Mouse (Mus musculus) gastrocnemius, postnatal 4 days (tissue): ENCODE results near the gene Kat5. TPM values are rescaled to one million over a fixed set of nuclear protein-coding genes. Genes with fewer than 3 reads are reported as not detected.

Experiments used
- DNase-seq, 2 experiments: peaks; one replicate each; pipeline ENCODE4 v3.0.0; 2021 to 2022; ENCODE audit warnings: low spot score in 2 of 2, mixed read lengths in 2 of 2
- total RNA-seq, 2 experiments: library from RNA; stranded (reverse); gene quantifications; 2 replicates each; pipeline ENCODE4 v1.2.3; 2021

The Kat5 gene
- total RNA-seq, 2 experiments from 2014 or later: 50.1 to 54.4 TPM

DNA sequence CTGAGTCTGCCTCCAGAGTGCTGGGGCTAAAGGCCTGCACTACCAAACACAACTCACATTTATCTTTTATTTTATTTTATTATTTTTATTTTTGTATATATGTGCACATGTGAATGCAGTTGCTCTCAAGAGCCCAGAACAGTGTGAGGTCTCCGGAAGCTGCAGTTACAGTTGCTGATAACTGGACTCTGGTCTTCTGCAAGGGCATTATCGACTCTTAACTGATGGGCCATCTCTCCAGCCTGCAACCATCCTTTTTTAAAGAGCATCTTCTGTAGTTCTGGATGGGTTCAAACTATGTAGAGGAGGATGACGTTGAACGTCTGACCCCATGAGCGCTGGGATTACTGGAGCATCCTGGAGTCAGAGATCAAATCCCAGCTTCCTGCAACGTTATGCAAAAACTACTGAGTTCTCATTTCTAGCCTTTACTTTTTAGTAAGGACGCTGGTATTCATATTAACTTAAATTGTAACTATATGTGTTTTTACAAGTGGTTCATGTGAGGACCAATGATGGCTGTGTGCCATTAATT, 26.1 kb upstream of the Kat5 start:
- DNase-seq: no peak

DNA sequence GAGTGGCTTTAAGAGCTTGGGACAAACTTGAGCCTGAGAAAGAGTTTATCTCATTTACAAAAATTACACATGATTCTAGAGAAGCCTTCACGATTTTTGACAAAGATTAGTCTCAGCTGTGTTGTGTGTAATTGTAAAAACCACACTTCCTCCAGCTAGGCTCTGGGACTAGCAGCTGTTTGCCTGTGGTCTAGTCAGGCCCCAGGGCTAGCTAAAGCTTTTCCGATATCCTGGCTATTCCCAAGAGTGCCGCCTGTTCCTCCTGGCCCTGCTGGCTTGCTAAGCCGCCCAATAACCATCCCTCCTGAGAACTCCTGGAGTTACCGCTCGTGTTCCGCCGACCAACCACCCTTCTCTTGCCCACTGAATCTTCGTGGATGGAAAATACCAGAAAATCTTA, 22.1 kb upstream of the Kat5 start:
- no peak for DNase-seq

DNA sequence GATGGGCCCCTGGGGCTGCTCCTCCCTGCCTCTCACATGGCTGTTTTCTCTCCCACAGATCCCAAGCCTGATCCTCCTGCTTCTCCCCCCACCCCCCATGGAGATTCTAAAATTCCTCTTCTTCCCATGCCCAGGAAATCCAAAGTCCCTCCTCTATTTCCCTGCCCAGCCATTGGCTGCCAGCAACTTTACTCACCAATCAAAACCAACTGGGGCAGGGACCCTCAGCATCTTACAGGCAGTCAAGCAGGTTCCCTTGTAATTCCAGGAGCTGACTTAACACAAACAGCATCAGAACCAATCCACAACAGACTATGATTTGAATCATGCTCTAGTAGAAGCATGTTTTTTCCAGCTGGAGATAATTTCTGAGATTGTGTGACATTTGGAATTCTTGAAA, 19.9 kb upstream of the Kat5 start:
- DNase-seq: no peak

DNA sequence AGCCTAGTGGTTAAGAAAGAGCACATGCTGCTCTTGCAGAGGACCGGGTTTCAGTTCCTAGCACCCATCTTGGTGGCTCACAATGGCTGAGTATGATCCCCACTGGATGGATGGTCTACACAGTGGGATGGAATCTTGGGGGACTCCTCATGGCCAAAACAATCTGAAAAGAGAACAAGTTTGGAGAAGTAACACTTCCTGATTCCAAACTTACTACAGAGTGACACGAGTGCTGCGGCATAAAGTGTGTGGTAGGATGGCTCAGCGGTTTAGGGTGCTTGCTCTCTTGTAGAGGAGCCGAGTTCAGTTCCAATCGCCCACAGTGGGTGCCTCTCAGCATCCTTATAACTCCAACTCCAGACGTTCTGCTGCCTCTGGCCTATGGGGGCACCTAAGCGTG, 15.3 kb upstream of the Kat5 start:
- no peak for DNase-seq

DNA sequence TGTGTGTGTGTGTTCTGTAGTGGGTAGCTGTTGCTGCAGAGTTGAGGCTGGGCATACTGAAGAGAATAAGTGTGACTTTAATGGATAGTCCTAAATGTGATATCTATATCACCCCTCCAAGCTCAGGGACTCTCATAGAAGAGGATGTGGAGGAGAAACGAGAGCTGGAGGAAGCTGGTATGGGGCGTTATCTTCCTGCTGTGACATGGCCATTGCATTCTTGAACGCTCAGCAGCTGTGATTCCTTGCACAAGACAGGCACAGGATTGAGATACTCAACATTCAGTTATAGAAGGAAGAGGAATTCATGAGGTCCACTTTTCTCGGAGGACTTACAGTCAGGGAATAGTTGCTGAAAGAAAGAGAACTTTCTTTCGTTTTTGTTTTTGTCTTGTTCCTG, 11.8 kb upstream of the Kat5 start:
- DNase-seq: no peak

DNA sequence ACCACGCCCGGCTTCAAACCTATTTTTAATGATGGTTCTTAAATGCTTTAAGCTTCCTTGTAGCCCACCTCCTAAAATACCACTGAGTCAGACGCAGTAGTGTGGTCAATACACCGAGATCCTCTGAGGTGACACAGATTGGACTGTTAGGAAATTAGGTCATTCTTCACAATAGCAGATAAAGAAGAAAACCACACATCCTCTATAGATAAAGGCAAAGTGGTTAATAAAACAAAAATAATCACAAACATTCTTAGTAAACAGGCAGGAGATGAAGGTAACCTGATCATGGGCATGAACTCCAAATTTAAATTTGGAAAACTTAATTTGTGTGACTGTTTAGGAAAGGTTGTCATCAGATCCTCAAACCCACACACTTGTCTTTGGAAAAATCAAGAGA, 10.0 kb upstream of the Kat5 start:
- no peak for DNase-seq

DNA sequence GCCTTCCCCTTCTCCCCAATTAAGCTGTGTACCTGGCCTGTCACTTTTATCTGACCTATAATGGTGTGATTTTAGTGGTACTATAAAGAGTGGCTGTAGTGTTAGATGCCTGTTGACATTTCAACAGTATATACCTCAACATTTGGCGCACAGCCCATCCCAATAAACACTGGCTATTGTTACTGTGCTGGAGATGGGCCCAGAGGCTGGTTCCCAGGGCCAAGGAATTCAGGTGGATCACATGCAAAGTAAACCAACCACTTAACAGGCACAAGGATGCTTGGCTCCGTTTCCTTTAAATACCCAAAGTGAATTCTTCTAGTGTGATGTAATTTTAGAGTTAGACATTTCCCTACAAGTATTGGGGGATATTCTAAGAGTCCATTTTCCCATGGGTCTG, 4.9 kb upstream of the Kat5 start:
- DNase-seq: no peak

DNA sequence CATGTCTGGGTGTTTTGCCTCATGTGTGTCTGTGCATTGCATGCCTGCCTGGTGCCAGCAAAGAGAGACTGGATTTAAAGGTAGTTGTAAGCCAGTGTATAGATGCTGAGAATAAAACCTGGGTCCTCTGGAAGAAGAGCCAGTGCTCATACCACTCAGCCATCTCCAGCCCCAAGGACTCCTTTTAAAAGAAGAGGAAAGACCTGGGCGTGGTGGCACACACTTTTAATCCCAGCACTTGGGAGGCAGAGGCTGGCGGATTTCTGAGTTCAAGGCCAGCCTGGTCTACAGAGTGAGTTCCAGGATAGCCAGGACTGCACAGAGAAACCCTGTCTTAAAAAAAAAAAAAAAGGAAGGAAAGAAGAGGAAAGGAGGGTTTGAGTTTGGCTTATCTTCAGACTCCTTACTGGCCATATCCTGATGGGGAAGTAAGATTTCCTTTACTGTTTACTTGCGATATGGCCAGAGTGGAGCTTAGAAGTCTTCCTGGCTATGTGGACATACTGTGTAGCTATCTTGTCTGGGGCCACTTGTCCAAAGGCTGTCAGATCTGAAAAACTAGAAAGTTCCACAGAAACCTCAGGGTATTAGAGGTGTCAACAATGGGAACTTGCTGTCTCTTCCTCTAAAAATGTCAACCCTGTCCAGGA, 2.9 kb upstream of the Kat5 start:
- DNase-seq: no peak

DNA sequence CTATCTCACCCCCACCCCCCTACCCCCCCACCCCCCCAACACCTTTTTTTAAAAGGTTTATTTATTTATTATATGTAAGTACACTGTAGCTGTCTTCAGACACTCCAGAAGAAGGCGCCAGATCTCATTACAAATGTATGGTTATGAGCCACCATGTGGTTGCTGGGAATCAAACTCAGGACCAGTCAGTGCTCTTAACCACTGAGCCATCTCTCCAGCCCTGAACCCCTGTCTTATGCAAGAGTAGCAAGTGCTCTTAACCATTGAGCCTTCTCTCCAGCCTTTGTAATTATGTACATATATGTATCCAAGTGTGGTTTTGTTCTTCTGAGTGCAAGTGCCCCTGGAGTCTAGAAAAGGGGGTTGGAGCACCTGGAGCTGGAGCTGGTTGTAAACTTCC, 1.9 kb upstream of the Kat5 start:
- DNase-seq: no peak

DNA sequence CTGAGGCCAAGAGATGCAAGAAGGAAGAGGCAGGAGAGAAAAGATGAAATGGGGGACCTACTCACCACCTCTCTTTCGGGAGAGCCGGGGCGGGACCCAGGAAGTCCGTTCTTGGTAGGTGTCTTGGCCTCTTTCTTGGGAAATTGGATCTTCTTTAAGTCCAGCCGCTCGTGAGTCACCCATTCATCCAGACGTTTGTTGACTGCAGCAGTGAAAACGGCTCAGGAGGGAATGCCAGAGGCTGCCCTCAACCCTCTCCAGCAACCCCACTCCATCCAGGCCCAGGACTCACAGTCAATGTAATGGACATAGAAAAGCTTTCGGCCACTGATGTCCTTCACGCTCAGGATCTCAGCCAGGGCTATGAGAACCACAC, 878 bp downstream of the Kat5 start:
- DNase-seq: no peak

DNA sequence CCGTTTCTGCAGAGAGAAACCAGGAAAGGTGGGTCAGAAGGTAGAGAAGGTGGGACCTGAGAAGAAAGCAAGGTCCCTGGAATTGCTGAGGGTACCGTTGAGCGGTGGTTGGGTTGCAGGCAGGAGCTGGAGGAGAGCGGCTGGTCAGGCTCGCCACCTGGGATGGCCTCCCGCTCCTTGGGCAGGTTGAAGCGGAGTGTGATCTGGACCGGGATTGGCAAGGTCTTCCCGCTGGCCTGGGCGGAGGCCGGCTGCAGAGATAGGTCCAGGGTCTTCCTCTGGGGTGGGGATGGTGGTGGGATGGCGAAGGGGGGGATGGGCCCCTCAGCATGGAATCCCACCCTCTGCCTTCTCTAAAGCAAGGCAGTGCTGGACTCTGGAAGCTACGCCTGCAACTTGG, 1.3 kb downstream of the Kat5 start:
- DNase-seq: peak in 1 of 2 experiments; percentile 14

DNA sequence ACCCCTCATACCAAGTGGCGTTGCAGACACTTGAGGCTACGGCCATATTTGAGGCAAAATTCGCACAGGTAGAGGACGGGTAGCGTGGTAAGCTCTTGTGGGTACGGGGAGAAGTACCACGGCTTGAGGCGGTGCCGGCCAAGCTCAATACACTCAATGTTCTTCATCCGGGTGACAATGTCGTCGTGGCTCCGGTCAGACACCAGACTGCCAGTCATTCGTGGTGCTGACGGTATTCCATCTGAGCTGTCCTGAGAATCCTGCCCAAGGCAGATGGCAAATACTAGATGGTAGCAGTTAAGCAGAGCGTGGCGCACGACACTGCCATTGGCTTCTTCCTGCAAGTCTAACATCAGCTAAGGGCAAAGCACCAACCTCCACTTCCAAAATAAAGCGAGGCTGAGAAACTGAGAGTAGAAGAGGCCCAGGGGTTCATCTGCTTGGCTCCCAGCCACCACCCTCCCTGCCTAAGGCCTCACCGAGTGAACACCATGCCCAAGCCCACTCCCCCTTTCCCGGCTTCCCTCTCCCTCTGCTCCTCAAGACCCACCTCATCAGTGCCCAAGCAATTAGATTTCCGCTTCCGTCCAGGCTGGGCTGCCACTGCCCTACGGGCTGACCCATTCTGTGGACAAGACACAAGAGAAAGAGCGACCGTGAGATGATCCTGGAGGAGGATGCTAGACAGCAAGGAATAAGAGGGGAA, 2.2 kb downstream of the Kat5 start:
- DNase-seq: no peak

DNA sequence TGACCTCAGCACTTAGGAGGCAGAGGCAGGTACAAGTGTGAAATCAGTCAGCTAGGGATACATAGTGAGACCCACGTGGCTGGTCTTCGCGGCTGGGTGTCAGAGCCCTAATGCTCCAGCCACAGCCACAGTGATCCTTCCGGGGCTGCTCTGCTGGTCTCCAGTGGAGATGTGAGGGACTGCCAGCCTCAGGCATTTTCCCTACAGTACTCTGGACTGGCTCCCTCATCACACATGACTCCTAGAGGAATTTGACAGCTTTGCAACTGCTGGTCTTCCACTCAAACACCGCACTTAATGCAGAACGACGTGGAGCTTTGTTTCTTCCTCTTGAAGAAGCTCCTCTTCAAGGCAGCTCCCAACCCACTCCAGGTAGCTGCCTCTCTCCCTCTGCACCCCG, 3.8 kb downstream of the Kat5 start:
- no peak for DNase-seq

DNA sequence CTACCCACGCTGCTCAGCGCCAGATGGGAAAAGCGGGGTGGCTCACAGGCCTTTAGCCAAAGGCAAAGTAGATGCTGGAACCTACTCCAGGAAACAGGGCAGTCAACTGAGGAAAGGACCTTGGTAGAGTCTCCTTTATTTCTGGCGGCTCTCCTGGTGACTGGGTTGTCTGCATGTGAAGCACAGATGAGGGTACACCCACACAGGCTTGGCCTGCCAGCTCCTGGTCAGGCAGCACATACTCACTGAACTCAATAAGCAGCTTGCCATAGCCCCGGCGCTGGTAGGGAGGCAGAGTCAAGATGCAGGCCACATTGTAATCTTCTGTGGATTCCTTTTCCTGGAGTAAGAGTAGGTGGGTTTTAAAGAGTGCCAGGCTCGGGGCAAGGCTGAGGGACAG, 4.9 kb downstream of the Kat5 start:
- no peak for DNase-seq

DNA sequence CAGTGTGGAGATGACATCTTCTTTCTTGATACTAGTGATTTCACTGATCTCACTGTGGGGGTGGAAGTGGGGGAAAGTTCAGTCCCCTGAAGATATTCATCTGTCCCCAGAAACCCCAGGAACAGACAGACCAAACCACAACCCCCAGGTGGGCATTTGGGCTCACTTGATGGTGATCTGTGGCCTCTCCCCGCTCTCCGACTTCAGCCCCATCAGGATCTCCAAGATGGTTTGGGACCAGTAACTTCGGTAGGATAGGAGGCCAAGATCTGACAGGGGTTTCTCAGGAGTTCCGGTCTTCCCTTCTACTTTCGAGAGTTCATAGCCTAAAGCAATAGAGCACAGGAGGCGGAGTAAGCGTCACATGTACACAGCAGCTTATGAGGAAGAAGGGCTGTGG, 6.4 kb downstream of the Kat5 start:
- DNase-seq: no peak

DNA sequence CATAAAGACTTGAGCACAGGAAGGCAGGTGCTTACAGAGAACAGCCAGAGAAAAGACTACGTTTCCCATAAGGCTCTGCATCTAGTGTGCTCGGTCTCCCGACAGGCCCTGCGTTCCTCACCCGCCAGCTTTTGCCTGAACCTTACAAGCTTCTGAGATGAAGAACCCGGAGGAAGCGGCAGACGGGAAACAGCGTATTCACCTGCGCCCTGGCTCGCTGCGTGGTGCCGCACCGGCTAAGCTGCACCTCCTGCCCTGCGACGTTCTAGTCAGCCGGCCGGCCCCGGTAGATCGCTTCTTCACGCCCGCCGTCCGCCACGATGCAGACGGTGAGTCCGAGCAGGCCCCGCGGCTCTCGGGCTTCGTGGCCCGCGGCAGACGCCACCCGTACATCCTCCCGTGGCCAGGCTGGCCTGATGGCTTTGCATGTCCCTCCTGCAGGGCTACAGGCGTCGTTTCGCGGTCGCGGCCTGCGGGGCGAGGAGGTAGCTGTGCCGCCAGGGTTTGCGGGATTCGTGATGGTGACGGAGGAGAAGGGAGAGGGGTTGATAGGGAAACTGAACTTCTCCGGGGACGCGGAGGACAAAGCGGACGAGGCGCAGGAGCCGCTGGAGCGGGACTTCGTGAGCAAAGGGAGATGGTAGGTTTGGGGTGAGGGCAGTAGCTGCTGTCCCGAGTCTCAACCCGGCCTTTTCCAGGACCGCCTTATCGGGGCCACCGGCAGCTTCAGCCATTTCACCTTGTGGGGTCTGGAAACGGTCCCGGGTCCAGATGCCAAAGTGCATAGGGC, 8.1 kb downstream of the Kat5 start, which contains the start of gene Rnaseh2c:
Rnaseh2c (plus strand) TSS at position 122 of the 790 bp plus-strand sequence.
- DNase-seq: peak; percentile 31 to 64

DNA sequence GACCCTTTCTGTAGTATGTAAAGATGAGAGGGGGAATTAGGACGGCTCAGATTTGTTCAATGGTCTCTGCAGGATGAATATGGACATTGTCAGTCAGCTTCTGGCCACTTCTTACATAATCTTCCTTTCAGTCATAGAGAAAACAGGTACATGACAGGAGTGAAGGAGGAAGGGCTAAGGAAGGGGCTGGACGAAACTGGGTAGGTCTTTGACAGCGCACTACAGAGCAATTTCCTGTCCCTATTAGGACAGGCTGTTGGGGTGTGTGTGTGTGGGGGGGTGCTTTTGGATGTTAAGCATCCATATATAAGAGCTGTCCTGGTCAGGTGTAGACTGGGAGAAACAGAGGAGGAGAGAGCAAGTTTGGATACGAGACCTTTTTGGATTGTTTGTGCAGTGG, 10.8 kb downstream of the Kat5 start:
- no peak for DNase-seq

DNA sequence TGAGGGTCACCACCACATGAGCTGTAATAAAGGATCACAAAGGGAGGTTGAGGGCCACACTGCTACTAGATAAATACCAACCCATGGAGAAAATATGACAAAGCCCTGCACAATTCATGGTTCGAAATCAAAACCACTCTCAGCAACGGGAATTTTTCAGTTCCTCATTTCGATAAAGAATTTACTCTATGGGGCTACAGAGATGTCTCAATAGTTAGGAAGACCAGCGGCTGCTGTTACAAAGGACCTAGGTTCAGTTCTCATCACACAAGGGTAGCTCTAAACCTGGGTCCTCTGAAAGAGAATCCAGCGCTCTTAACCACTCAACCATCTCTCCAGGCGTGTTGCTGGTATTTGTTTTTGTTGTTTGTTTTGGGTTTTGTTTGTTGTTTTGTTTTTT, 18.1 kb downstream of the Kat5 start:
- no peak for DNase-seq

DNA sequence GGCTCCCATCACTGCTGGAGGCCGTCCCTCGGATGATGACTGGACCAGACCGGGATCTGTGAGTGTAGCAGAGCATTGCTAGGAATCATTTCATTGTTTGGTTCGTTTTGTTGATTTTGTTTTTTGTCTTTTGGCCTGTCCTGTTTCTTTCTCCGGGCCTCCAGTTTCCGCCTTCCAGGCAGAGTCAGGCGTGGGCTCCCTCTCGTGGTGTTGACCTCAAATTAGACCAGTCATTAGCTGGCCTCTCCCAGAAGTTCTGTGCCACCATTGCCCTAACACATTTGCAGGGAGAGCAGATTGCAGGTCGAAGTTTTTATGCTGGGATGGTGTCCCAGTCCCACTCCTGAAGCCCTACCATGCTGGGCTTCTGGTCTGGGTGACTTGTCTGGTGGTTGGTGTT, 20.9 kb downstream of the Kat5 start:
- no peak for DNase-seq

DNA sequence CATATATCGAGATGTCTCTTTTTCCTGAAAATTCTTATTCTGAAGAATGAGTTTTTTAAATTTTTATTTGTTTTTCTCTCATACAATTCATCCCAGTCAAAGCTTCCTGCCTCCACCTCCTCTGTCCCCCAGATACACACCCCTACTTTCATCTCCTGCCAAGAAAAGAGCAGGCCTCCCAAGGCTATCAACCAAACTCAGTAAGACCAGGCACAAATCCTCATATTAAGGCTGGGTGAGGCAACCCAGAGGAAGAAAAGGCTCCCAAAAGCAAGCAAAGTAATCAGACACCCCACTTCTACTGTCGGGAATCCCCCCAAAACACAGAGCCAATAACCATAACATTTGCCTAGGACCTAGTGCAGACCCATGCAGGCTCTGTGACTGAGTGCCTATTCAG, 28.0 kb downstream of the Kat5 start:
- DNase-seq: no peak

DNA sequence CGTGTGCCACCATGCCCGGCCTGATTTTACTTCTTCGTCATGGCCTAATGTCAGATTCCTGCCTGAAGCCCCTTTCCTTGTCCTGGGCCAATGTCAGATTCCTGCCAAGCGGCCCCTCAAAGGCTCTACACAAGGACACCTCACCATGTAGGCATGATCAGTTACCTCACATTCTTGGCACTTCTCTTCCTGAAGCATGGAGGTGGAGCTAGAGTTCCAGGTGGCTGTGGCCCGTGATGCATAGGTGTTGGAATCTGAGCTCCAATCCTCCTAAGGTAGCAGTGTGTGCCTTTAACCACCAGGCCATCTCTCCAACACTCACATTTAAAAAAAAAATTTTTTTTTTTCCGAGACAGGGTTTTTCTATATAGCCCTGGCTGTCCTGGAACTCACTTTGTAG, 29.3 kb downstream of the Kat5 start:
- DNase-seq: no peak

DNA sequence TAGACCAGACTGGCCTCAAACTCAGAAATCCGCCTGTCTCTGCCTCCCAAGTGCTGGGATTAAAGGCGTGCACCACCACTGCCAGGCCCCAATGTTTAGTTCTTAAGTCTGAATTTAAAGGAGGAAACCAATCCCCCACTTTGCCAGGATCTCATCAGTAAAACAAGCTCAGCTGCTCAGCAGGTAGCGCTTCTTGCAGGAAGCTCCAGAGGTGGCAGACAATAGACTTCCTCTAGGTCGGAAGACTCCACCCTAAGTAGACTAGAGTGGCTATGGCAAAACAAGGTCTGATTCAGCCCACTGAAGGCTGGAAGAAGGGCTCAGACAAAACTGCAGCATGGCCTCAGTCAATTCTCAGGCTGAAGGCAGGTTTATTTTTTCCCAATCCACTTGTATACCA, 30.1 kb downstream of the Kat5 start:
- no peak for DNase-seq
